In genomic region chr8:59965416-59965815, GRCm38 (mm10) we compare ENCODE assay signal across 26 mouse cellular contexts.
"Had no signal": no experiment of that assay in that cellular context is flagged by ENCODE, and none has a peak within 500 bp of the region (broad histone marks: within the 10 kb centered on the region; RNA-seq: fewer than 3 reads in every experiment).

No protein-coding gene starts in this region.

- H3K36me3 ChIP-seq: heart, embryonic 10.5 days; heart, embryonic 12.5 days; hindbrain, embryonic 10.5 days; hindbrain, embryonic 12.5 days; intestine, embryonic 15.5 days; kidney, embryonic 15.5 days; limb, embryonic 15.5 days; liver, embryonic 12.5 days had no signal

- H3K4me2 ChIP-seq: heart, embryonic 12.5 days; hindbrain, embryonic 12.5 days; hindbrain, embryonic 14.5 days; intestine, embryonic 15.5 days; kidney, embryonic 15.5 days; limb, embryonic 15.5 days; liver, embryonic 12.5 days had no signal

- ATAC-seq: hindbrain, embryonic 16.5 days; inflammation-experienced regulatory T-cells, adult 6 months; intestine, embryonic 15.5 days; intestine, postnatal 0 days; liver, embryonic 12.5 days had no signal

- H3K9me3 ChIP-seq: heart, embryonic 10.5 days; heart, embryonic 12.5 days; hindbrain, embryonic 10.5 days; hindbrain, embryonic 12.5 days; intestine, embryonic 15.5 days; kidney, embryonic 15.5 days; limb, embryonic 15.5 days; liver, embryonic 12.5 days had no signal

- H3K4me3 ChIP-seq: gastrocnemius, adult 2 months; heart, embryonic 10.5 days; heart, embryonic 12.5 days; hindbrain, embryonic 10.5 days; hindbrain, embryonic 12.5 days; intestine, embryonic 15.5 days; kidney, embryonic 15.5 days; layer of hippocampus, adult 2 months; left cerebral cortex, adult 2 months; limb, embryonic 15.5 days; liver, embryonic 12.5 days had no signal

- H3K27me3 ChIP-seq: heart, embryonic 12.5 days; hindbrain, embryonic 12.5 days; intestine, embryonic 15.5 days; kidney, embryonic 15.5 days; limb, embryonic 15.5 days; liver, embryonic 12.5 days had no signal

- H3K9ac ChIP-seq: heart, embryonic 12.5 days; hindbrain, embryonic 12.5 days; hindbrain, embryonic 14.5 days; intestine, embryonic 15.5 days; kidney, embryonic 15.5 days; limb, embryonic 15.5 days; liver, embryonic 12.5 days; liver, embryonic 14.5 days had no signal

- DNase-seq: gastrocnemius, adult 2 months; gastrocnemius, postnatal 10 days; gastrocnemius, postnatal 25 days; heart, adult 18-20 months; heart, postnatal 10 days; heart, postnatal 4 days; kidney, adult 18-20 months; kidney, adult 9 months; kidney, postnatal 10 days; kidney, postnatal 25 days; kidney, postnatal 4 days had no signal

- H3K4me1 ChIP-seq: heart, embryonic 10.5 days; heart, embryonic 12.5 days; hindbrain, embryonic 10.5 days; hindbrain, embryonic 12.5 days; intestine, embryonic 15.5 days; kidney, embryonic 15.5 days; limb, embryonic 15.5 days; liver, embryonic 12.5 days had no signal

- H3K27ac ChIP-seq: gastrocnemius, adult 2 months; heart, embryonic 10.5 days; hindbrain, embryonic 10.5 days; hindbrain, embryonic 12.5 days; hindbrain, embryonic 14.5 days; intestine, embryonic 15.5 days; kidney, embryonic 15.5 days; layer of hippocampus, adult 2 months; left cerebral cortex, adult 2 months; limb, embryonic 15.5 days; liver, embryonic 12.5 days; liver, embryonic 14.5 days had no signal
